11 mouse cellular contexts compared by ENCODE assay signal in genomic region chr1:25729844-25730243, GRCm38 (mm10).
"Had no signal": no experiment of that assay in that cellular context is flagged by ENCODE, and none has a peak within 500 bp of the region (broad histone marks: within the 10 kb centered on the region; RNA-seq: fewer than 3 reads in every experiment).

No protein-coding gene starts in this region.

- H3K4me3 ChIP-seq: limb, embryonic 10.5 days; liver, embryonic 15.5 days; megakaryocyte, embryonic 14.5 days; midbrain, embryonic 12.5 days had no signal

- DNase-seq: kidney, postnatal 14 days; lung, embryonic 14.5 days; lung, postnatal 10 days; right cerebral cortex, postnatal 14 days; thymus, postnatal 36 days had no signal

- H3K4me2 ChIP-seq: liver, embryonic 11.5 days; liver, embryonic 15.5 days; lung, embryonic 14.5 days; midbrain, embryonic 12.5 days had no signal

- H3K9ac ChIP-seq: liver, embryonic 15.5 days; lung, embryonic 14.5 days; midbrain, embryonic 12.5 days had no signal

- H3K9me3 ChIP-seq: limb, embryonic 10.5 days; liver, embryonic 15.5 days; megakaryocyte, embryonic 14.5 days; midbrain, embryonic 12.5 days had no signal

- H3K36me3 ChIP-seq: limb, embryonic 10.5 days; liver, embryonic 15.5 days; midbrain, embryonic 12.5 days had no signal

- H3K27ac ChIP-seq: limb, embryonic 10.5 days; liver, embryonic 15.5 days; macrophage; midbrain, embryonic 12.5 days had no signal

- H3K27me3 ChIP-seq: liver, embryonic 15.5 days; megakaryocyte, embryonic 14.5 days; midbrain, embryonic 12.5 days had no signal

- H3K4me1 ChIP-seq: limb, embryonic 10.5 days; liver, embryonic 15.5 days; megakaryocyte, embryonic 14.5 days; midbrain, embryonic 12.5 days had no signal
